Mouse (Mus musculus) liver, postnatal 0 days (tissue): ENCODE measurements at regions not wholly inside any gene's neighbourhood (a gene's known extent, or its start where the extent isn't known, plus 50 kb on each side); places are given as distances from the start of the nearest gene placed in this dataset.

Experiments
- ATAC-seq: fragments of 200-750 bp; cut with Nextera tagmentation; 2 replicates; pipeline ENCODE4 v1.8.0; 2017; ENCODE audit warnings: mild to moderate bottlenecking, moderate library complexity
- DNase-seq: peaks from one replicate; pipeline ENCODE4 v3.0.0-alpha.2; 2016
- H3K27ac ChIP-seq: fragments of 300-500 bp; sonication (generic); 2 replicates; pipeline ENCODE4 v1.5.1; 2014; ENCODE audit warnings: antibody characterized with exemption, moderate library complexity, mild to moderate bottlenecking, low read depth
- H3K27me3 ChIP-seq: fragments of 300-500 bp; sonication (generic); 2 replicates; pipeline ENCODE4 v1.6.1; 2014; ENCODE audit warnings: low read length, control low read depth, mixed read lengths; ENCODE audit not compliant: insufficient read depth
- H3K36me3 ChIP-seq: fragments of 300-500 bp; sonication (generic); replicated peaks from 2 replicates; pipeline ENCODE4 v1.6.1; 2014; ENCODE audit warnings: mild to moderate bottlenecking, control low read depth, low read length, moderate library complexity, mixed read lengths; ENCODE audit not compliant: insufficient read depth
- H3K4me1 ChIP-seq: fragments of 300-500 bp; sonication (generic); 2 replicates; pipeline ENCODE4 v1.6.1; 2014; ENCODE audit warnings: antibody characterized with exemption, mild to moderate bottlenecking, control low read depth; ENCODE audit not compliant: insufficient read depth
- H3K4me2 ChIP-seq: fragments of 300-500 bp; sonication (generic); 2 replicates; pipeline ENCODE4 v1.6.1; 2014; ENCODE audit warnings: low read depth, mild to moderate bottlenecking, low read length, moderate library complexity, mixed read lengths
- H3K4me3 ChIP-seq: fragments of 300-500 bp; sonication (generic); 2 replicates; pipeline ENCODE4 v1.5.1; 2014; ENCODE audit warnings: low read depth, low read length
- H3K9ac ChIP-seq: fragments of 300-500 bp; sonication (generic); replicated peaks from 2 replicates; pipeline ENCODE4 v1.6.1; 2014; ENCODE audit warnings: mild to moderate bottlenecking, moderate library complexity
- H3K9me3 ChIP-seq: fragments of 300-500 bp; sonication (generic); 2 replicates; pipeline ENCODE4 v1.6.1; 2016; ENCODE audit warnings: mild to moderate bottlenecking, control low read depth, low read length, mixed read lengths
- CTCF ChIP-seq: sonication (generic); IDR thresholded peaks from 2 replicates; pipeline ENCODE4 v1.5.1; 2016; ENCODE audit warnings: antibody characterized with exemption, low read depth
- EP300 ChIP-seq: IDR thresholded peaks from 2 replicates; pipeline ENCODE4 v1.6.1; 2016; ENCODE audit warnings: antibody characterized with exemption, low read depth, mild to moderate bottlenecking
- WGBS: fragments of 180-500 bp; shearing (Covaris S2); extraction: QIAGEN DNeasy Blood & Tissue Kit; methylation state at CpG from one replicate; pipeline ENCODE4 v1.1.7; 2014; ENCODE audit not compliant: insufficient replicate concordance; 5-methylcytosine and 5-hydroxymethylcytosine counted together

DNA sequence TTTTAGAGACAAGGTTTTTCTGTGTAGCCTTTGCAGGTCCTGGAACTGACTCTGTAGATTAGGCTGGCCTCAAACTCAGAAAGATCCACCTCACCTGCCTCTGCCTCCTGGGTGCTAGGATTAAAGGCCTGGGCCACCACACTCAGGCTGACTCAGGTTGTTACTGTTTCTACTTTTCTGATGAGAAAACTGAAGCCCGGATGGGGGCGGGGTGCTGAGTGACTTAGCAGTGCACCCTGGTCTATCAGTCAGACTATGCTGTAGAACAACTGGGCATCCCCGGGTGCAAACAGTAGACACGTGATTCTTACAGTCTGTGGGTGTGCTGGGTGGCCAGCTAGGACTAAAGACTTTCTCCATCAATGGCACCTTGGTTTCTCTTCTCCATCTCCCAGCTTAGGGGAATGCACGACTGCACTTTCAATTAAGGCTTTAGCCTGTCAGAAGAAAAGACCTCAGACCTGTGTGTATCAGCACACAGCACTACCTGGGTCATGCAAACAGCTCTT, 55.1 kb upstream of the Lrp8 start:
- Histone ChIP-seq H3K4me3 (no peak overlapping the region), H3K9ac (no peak overlapping the region), H3K36me3 (no peaks in the 10 kb centered on the region), H3K4me1 (peaks cover 4% of the 10 kb centered on the region; the same call in 1 of the 2 replicates), H3K9me3 (no peaks in the 10 kb centered on the region), H3K27ac (peak overlapping the region; percentile 22; the same call in 1 of the 2 replicates), H3K4me2 (no peak overlapping the region), H3K27me3 (no peaks in the 10 kb centered on the region)
- ATAC-seq (no peak), DNase-seq (no peak)
- WGBS, result 60% methylated on average over 5 of the region's 5 CpGs
- TF ChIP-seq EP300 (no peak), CTCF (no peak)

DNA sequence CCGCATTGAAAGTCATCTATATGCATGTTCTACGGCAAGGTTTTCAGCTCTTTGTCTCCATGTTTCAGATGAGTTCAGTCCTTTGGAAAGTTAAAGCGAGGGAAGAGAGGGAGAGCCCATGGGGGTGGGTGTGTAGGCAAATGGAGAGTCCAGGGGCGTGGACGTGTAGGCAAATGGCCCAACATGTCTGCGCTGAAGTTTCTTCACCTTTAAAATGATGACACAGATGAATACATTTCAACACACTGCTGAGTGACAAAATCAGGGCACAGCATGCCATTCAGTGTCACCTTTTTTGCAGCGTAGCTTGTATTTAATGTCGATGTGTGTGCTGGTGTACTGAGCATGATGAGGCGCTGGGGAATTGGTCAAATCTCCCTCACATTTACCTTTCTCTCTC, 54.6 kb upstream of the Lrp8 start:
- no peaks in the 10 kb centered on the region for H3K27me3 ChIP-seq
- TF ChIP-seq EP300 (no peak), CTCF (no peak)
- H3K9ac ChIP-seq, result no peak overlapping the region
- no peaks in the 10 kb centered on the region for H3K36me3 ChIP-seq
- no peak for DNase-seq
- 66% methylated on average over 9 of the region's 9 CpGs for WGBS
- H3K9me3 ChIP-seq, result no peaks in the 10 kb centered on the region
- peak overlapping the region; percentile 19; the same call in 1 of the 2 replicates for H3K4me2 ChIP-seq
- H3K4me3 ChIP-seq, result no peak overlapping the region
- peak overlapping the region; percentile 22; the same call in 1 of the 2 replicates for H3K27ac ChIP-seq
- peak; percentile 25; the same call in 1 of the 2 replicates for ATAC-seq
- H3K4me1 ChIP-seq, result peaks cover 4% of the 10 kb centered on the region; the same call in 1 of the 2 replicates

DNA sequence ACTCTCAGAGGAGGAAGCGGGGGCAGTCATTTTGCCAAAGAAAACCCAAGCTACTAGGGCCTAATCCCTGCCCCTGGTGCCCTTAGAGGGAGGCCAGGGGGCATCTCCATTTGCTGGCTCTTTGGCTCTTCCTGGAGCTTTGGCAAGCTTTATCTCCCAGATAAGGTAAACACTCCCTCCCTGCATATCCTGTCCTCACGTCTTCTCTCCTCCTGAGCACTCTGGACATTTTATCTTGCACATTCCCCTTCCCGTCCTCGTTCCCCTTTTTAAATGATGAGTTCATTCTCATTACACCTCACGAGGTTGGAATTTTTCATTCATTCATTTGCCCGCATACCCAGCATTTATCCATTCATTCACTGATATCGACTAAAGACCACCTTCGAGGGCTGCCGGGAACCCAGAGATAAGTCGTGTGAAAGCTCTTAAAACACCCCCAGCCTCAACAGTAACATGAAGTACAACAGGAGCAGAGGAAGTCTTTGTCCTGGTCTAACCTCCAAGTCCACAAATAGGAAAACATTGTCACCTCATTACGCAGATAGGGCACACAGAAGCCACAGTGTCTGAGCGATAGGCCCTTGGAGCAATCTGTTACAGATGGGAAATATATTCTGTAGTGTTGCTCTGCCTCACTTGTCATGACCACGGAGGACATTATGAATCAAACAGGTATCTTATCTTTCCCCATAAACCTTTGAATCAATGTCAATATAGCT, 54.0 kb upstream of the Lrp8 start:
- no peaks in the 10 kb centered on the region for H3K9me3 ChIP-seq
- DNase-seq, result no peak
- 30% methylated on average over 13 of the region's 13 CpGs for WGBS
- no peaks in the 10 kb centered on the region for H3K36me3 ChIP-seq
- ATAC-seq, result no peak
- H3K4me1 ChIP-seq, result peaks cover 4% of the 10 kb centered on the region; the same call in 1 of the 2 replicates
- TF ChIP-seq CTCF, result no peak
- no peak for TF ChIP-seq EP300
- no peak overlapping the region for H3K9ac ChIP-seq
- H3K4me2 ChIP-seq, result peak overlapping the region; percentile 19; the same call in 1 of the 2 replicates
- no peaks in the 10 kb centered on the region for H3K27me3 ChIP-seq
- no peak overlapping the region for H3K4me3 ChIP-seq
- 0 out of 2 replicates have a peak overlapping the region, but pooled peaks have one; percentile 12 for H3K27ac ChIP-seq

DNA sequence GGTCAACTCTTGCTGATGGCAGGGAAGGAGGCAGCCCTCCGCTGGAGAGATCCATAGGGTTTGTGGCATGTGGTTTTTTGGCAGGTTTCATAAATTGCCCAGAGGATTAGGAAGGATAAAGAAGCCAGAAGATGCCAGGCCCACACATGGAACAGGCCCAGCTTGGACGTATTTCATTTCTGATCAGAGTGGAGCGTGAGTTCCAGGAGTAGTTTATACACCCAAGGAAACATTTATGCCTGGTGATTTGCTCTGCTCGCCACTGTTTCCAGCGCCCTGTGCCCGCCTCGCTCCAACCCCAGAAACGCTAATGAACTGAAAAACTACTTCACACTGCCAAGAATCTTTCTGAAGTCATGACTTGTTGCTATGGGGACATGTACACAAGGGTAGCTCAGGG, 53.0 kb upstream of the Lrp8 start:
- 78% methylated on average over 8 of the region's 8 CpGs for WGBS
- no peak overlapping the region for H3K9ac ChIP-seq
- H3K4me1 ChIP-seq, result peaks cover 4% of the 10 kb centered on the region; the same call in 1 of the 2 replicates
- H3K4me3 ChIP-seq, result no peak overlapping the region
- no peaks in the 10 kb centered on the region for H3K27me3 ChIP-seq
- no peak for TF ChIP-seq CTCF
- no peak for TF ChIP-seq EP300
- no peak for DNase-seq
- H3K9me3 ChIP-seq, result no peaks in the 10 kb centered on the region
- H3K27ac ChIP-seq, result no peak overlapping the region
- ATAC-seq, result no peak
- no peak overlapping the region for H3K4me2 ChIP-seq
- H3K36me3 ChIP-seq, result no peaks in the 10 kb centered on the region

DNA sequence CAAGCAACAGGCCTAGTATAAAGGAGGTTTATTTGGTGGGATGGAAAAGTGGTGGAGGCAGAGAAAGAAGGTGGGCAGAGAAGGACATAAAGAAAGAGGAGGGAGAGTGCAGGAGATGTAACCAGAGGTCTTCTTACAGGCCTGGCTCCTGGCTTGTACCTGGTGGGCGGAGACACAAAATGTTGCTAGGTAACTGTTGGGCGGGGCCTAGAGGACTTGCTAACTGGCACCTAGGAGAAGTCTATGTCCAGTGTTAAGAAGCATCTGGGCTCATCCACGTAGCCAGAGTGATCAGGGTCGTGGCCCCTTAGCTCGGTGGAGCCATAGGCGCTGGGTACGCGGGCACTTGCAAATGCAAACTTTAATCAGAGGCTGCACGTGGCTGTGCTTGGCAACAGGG, 52.0 kb upstream of the Lrp8 start:
- Histone ChIP-seq H3K4me1 (peaks cover 4% of the 10 kb centered on the region; the same call in 1 of the 2 replicates), H3K4me3 (no peak overlapping the region), H3K4me2 (no peak overlapping the region), H3K9ac (no peak overlapping the region), H3K9me3 (no peaks in the 10 kb centered on the region), H3K27ac (no peak overlapping the region), H3K36me3 (no peaks in the 10 kb centered on the region), H3K27me3 (no peaks in the 10 kb centered on the region)
- DNase-seq (no peak), ATAC-seq (no peak)
- TF ChIP-seq CTCF, result no peak
- TF ChIP-seq EP300, result no peak
- 75% methylated on average over 9 of the region's 9 CpGs for WGBS
